Mouse (Mus musculus) thymus, postnatal 10 days (tissue): ENCODE results near the gene Trat1.

Source experiments
- DNase-seq, 2 experiments: peaks; one replicate each; pipeline ENCODE4 v3.0.0; 2021; ENCODE audit warnings: low spot score in 2 of 2

The Trat1 gene

GRCm38 (mm10) chr16:48771971-48772445, at the start of gene Trat1:
Gene Trat1, minus strand, starts transcription at chr16:48772021.
- DNase-seq, result no peak

DNA sequence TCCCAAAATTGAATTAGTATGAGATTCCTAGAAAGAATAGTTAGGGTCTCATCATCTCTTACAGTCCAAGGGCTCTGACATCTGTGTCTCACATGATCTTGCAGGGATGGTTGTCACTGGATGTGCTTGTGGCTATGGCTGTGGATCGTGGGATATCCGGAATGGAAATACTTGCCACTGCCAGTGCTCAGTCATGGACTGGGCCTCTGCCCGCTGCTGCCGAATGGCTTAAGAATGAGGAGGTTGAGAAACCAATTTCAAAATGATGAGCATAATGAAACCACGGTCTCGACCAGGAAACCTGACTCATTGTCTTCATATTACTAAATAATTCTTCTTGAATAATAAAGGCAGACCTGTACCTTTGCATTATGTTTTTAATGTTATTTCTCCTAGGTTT, 46.7 kb upstream of the Trat1 start:
- DNase-seq, result no peak

DNA sequence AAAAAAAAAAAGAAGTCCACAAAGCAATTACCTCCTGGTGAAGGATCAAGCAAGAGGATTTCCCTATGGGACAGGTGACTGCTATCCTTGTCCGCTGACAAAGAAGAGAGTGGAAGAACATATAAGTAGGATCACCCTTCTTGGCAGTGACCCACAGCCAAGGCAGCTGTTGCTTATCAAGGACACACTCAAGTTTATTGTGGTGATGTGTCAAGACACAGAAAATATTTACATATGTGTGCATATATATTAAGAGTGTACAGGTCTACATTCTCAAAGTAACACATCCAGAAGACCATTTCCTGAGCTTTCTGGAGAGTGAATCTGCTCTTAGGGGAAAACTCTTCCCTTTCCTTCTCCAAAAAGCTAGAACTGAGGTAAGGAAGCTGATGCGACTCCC, 44.9 kb upstream of the Trat1 start, which contains the start of gene Retnlb:
Gene Retnlb (plus strand): TSS at position 162 of the 400 bp plus-strand sequence.
- no peak for DNase-seq

GRCm38 (mm10) chr16:48811881-48812436, 40.1 kb upstream of the Trat1 start:
- DNase-seq, result no peak

- peak; percentile 38 to 74 for DNase-seq
These were observed 37.6 kb upstream of the Trat1 start for GRCm38 (mm10) chr16:48809374-48809773.

DNA sequence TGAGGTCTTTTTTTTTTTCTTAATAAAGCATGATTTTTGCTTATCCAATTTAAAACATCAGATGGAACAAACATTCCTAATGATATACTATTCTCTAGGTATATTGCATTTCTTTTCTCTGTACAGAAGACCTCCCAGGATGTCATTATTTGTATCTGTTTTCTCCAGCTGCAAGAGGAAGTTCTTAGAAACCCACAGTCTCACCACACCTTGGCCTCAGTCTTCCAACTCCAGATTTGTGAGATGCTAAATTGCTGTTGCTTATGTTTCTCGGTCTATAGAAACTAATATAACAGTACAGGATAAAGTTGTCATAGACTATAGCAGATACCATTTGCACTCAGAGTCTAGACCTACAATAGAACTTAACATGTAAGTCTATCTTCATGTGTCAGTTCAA, 34.7 kb upstream of the Trat1 start:
- no peak for DNase-seq

GRCm38 (mm10) chr16:48805412-48805811, 33.6 kb upstream of the Trat1 start:
- DNase-seq, result no peak

DNA sequence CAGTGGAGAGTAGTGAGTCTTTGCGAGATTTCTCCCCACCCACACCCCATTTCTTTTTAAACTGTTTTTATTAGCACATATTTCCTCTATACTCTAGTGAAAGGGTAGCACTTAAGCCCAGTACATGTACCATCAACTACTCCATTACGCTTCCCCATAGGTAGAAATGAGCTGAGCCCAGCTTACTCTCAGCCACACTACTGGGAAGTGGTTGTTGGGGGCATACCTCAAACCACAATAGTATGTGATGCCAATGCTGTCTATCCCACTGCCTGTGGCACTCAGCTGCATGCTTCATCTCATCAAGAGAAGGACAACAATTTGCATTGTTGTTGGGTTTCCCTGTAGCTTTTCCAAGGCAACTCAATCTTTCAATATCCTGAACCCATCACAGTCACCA, 29.1 kb upstream of the Trat1 start:
- no peak for DNase-seq

- no peak for DNase-seq
These were observed 27.6 kb upstream of the Trat1 start for GRCm38 (mm10) chr16:48799470-48799869.

GRCm38 (mm10) chr16:48798285-48798684, 26.5 kb upstream of the Trat1 start:
- no peak for DNase-seq

DNA sequence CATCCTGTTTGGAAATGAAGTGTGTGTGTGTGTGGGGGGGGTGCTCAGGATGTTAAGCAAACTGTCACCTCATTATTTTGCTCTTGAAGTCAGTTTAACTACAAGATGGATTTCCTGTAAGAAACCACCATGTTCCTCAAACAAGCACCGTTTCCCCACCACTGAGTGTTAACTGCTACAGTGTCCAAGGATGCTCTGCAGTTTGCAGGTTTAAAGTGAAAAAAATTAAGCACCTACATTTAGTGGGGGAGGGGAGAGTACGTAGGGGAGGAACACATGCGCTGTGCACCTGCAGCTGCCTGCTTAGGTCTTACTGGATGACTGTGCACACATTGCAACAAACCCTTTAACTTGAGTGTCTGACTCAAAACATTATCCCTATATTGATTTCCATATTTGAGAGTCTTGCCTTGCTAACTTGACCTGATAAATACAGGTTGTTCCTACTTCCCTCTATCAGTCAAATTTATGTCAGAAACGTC, 16.9 kb upstream of the Trat1 start:
- DNase-seq, result peak; percentile 56 to 68

DNA sequence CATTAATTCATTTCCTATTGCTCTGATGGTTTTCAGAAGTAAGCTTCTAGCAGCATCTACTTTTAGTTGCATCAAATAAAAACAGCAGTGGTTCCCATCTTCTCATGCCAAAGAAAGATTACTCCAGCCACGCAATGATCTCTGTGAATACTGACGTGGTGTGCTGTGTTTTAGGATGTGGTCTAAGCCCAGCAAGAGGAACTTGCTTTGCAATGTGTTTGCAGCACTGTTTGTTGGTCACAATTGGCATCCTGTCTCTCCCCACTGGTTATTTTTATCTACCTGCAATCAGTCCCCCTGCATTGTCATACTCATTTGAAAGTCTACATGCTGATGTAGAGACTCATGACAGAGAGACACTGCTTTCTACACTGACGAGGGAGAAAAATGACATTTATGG, 14.4 kb upstream of the Trat1 start:
- no peak for DNase-seq

DNA sequence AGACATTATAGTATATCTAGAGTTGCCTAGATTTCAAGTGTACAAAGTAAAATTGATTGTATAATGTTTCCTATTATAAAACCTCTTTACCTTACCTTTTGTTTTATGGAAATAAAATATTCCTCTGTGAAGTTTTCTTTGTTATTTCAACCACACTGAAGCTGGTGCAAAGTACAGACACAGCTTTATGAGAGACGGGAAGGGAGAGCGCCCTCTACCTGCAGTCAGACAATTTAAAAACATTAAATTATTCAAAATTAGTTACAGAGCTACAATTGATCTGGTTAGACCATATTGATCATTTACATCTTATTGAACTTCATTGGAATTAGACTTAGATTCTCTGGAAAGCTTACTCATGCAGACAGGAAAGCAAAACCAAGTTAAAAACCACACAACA, 5.4 kb upstream of the Trat1 start:
- peak in 1 of 2 experiments; percentile 41 for DNase-seq

DNA sequence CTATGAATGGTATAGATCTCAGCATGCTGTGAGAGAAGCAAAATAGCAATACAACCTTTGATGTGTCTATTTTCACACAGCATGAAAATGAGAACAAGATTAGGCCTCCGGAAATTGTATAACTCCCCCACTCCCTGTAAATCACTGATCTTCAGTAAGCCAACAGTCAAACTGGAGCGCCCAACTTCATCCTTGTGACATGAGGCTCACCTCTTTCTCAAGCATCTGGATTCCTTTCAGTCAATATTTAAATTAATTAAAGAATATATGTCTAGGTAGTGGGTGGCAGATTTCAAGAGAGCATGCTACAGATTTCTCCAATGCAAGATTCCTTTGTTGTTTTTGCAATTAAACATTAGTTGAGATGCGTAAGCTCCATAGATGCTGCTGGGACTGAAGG, 2.6 kb downstream of the Trat1 start:
- no peak for DNase-seq

DNA sequence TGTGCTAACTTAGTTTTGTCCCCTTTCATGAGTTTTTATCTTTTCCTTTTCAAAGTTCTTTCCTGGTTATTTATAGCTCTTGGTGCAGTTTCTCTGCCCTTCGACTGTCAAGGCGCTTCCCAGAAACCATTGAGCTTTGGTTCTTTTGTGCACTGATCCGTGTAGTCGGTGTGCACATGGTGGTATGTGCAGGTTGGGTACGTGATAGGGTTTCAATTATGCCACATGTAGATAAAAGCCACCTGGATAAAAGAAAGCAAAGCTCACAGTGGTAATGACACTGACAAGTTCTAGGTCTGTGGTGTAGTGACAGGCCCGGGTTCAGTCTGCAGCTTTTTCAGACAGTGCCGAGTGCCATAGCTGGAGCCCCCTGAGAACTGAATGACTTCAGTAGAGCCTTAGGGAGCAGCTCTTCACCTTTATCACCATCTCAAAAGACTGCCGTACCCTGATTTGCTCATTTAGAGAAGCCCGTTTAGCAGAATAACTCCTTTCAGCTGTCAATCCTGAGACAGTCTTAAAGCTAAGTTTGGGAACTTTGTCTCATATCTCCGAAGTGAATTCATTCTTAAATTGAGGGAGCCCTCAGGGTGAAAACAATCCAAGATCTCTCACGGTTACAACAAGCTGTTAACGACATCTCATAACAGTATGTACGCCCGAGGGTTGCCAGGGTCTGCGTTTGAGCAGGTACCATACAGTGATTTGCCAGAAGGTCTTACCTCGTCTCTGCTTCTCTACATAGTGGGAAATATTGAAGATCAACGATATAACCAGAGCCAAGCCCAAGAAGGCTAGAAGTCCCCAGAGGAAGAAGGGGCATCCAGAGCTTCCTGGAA, 11.0 kb downstream of the Trat1 start:
- DNase-seq, result no peak

DNA sequence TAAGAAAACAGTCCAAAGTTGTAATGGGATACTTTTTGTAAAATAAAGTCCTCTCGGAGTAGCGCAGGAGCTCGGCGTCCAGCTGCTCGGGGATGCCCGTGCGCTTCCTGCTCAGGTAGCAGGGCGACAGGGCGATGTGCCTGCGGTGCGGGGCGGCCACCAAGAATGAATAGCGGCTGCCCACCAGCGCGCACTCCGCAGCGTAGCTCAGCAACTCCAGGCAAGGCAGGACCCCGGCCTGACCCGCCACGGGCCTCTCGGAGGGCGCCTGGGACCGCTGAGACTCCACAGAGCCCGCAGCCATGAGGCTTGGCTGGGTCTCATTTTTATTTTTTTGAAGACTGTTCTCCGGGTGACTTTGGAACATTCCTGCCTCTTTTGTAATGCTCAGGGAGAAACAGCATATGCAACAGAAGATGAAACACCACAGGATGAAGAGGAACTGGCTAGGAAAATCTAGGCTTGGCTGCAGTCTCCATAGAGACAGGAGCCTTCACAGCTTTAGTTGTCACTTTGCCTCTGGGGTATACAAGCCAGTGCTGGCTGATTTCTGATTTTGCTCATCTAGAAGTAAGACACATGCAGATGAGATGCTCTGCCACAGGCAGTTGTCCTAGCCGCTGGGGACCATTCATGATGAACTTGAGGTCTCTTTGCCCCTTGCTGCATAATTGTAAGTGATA, 21.5 kb downstream of the Trat1 start:
- no peak for DNase-seq

DNA sequence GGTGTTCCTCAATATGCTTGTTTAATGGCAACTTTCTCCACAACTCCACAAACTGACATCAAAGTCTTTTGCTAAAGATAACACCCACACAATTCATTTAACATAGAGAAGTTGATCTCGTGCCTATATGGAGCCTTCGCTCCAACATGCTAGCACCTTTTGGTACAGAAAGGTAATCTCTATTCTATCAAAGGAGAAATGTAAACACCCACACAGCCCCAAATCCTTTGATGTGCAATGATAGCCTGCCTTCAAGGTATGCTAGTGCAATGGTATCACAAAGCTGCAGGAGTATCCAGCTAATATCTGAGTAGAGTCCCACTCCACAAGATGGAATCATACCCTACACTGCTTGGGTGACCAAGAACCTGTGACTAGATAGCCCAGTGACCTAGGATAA, 26.4 kb downstream of the Trat1 start:
- DNase-seq, result no peak

GRCm38 (mm10) chr16:48745011-48745410, 26.8 kb downstream of the Trat1 start:
- DNase-seq, result no peak

GRCm38 (mm10) chr16:48741549-48741948, 30.3 kb downstream of the Trat1 start:
- DNase-seq, result no peak

DNA sequence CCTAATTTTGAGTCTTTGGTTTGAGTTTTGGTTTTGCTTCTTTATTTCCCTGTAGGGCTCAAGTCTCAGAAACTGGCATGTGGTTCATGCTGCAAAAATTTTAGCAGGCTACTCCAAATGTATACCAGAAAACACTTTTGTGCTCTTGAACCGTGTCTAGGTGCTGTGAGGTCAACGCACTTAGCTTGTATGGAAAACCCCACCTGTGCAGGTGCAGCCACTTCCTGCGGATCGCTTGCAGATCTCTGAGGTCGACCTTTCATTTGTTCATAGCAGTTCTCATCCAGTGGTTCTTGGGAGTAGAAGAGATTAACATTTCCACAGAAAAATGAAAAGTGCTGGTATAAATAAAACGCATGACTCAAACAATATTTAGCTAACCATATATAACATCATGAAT, 31.8 kb downstream of the Trat1 start:
- no peak for DNase-seq

DNA sequence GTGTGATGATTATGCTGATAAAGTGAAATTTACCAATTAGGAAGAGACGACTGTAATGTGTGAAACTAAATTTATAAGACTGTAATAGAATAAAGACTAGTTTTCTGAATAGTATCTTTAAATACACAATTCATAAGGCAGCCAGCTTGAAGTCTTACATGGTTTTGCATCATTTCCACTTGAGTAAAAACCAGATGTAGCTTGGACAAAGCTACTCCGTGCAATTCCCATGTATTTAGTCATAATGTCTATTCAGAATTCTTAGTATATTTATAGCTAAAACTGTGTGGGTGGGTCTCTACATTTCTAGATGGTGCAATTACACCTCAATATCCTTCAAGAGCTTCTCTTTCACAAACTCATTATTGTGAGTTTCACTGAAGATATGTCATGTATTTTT, 33.4 kb downstream of the Trat1 start:
- DNase-seq, result no peak

GRCm38 (mm10) chr16:48736890-48737289, 34.9 kb downstream of the Trat1 start:
- no peak for DNase-seq

- DNase-seq, result no peak
These were observed 51.6 kb downstream of the Trat1 start for GRCm38 (mm10) chr16:48720259-48720658.
